Mouse (Mus musculus) lung, postnatal 4 days (tissue): ENCODE measurements around the gene Tcf20.
A peak's percentile ranks its signal among the peaks of the same experiment; 100 is the strongest.

Experiments
- DNase-seq, 2 experiments: peaks; one replicate each; pipeline ENCODE4 v3.0.0; 2021

Gene Tcf20

GRCm38 (mm10) chr15:82987732-82988112 lies at the start of gene Tcf20:
Gene Tcf20, minus strand, starts transcription at chr15:82987872.
- peak; percentile 93 to 95 for DNase-seq

DNA sequence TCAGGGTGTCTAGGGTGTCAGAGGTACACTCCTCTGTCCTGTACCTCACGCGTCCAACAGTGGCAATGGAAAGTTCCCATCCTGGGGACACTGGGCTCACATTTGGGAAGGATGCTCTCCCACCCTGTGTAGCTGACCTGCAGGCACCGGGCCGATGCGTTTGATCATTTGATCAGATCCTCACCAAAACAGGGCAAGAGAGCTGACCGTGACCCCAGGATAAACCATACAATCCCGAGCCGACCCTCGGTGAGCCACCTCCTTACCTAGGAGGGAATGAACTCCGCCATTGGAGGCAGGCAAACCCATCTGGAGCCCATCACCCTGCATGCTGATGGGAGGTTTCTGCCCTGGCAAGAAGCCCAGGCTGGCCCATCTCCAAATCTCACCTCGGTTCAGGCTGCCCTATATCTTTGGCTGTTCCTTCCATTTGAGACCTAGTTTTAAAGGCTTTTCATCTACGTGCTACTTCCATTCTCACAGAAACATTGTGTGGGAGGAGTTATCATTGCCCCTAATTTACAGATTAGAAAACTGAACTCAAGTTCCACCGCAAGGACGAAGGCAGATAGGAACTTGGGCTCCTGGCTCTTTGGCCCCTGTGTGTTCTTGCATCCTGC lies 49.3 kb upstream of the Tcf20 start:
- peak; percentile 25 to 53 for DNase-seq

DNA sequence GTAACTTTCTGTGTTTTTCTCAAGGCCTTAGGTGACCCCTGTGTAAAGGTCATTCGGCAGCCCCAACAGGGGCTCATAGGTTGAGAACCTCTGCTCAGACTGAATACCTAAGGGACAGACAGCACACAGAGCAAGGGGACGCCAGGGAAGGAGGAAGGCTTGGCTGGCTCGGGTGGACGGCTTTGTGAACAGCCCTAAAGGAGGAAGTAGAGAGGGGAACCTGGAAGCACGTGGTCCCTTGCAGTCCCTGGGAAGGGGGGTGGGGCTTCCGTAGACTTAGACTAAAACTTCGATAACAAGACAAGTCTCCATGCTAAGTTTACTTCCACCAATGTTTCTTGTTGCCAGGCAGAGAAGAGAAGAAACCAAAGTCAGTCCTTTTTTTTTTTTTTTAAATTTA lies 48.4 kb upstream of the Tcf20 start:
- peak; percentile 57 to 64 for DNase-seq

DNA sequence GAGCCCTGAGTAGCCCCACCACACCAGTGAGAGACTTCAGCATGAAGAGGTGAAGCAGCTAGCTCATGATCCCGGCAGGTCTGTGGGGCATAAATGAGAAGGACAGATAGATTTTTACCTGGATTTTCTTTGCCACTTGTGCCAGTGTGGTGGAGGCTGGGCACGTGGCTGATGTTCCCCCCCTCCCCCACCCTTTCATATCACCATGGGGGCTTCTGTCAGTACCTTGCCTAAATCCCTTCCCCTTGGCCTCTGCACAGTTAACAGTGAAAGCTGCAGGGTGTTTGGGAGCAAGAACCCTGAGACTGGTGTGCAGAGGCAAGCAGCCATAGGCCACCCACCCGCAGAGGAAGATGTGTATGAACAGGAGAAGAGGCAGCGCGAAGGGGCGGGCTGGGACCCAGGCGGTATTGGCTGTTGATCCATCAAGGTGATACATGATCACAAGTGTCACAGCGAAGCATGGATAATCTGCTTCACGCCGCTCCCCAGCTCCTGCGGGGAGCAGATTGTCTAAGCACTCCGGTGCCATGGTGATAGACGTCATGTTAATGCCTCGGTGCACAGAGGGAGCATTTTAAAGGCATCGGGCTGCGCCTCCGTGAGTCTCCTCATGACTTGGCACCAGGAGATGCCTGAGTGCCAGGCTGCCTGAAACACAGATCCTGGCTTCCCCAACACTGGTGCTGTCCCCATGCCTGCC lies 46.8 kb upstream of the Tcf20 start:
- DNase-seq, result no peak

- peak; percentile 61 to 67 for DNase-seq
These were observed 45.4 kb upstream of the Tcf20 start, which contains the start of gene Nfam1 for GRCm38 (mm10) chr15:83032981-83033541. Gene Nfam1, minus strand, starts transcription at chr15:83033306.

- DNase-seq, result peak; percentile 42 to 45
These were observed 43.2 kb upstream of the Tcf20 start for GRCm38 (mm10) chr15:83030884-83031283.

DNA sequence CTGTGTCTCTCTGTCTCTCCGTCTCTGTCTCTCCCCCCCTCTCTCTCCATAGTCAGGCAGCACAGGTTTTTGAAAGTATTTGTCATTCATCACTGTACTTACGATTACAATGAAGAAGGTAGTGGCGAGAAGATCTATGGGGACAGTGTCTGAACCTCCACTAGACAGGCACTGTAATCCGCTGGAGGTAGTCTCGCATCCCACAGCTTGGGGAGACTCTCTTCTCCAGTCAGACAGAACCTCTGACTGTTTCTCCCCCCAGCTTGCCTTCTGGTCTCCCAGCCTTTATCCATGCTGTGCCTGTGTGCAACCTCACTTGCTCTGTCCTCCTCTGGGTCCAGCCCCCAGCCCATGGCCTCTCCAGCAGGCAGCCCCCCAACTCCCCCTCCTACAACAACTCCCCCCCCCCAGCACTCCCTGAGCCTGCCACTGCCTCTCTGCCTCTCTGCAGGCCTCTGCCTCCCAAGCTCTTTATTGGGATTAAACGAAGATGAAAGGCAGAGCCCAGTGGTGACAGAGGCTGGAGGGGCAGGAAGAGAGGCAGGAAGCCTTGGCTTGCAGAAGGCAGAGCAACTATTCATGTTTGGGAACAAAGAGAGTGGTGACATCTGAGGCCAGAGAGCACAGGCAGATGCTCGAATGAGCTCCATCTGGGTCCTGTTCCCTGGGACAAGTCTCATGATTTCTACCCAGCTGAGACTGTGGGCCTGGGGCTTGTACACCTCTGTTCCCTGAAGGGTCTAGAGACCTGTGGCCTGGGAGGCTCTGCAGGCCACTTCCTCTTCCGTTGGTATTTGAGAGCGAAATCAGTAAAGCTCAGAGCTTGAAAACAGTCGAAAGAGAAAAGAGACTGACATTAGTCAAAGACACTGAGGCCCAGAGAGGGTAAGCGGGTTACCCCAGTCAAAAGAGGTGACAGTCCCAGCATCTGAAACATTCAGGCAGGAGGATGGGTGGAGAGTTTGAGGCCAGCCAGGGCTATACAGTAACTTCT lies 42.4 kb upstream of the Tcf20 start:
- DNase-seq, result no peak

DNA sequence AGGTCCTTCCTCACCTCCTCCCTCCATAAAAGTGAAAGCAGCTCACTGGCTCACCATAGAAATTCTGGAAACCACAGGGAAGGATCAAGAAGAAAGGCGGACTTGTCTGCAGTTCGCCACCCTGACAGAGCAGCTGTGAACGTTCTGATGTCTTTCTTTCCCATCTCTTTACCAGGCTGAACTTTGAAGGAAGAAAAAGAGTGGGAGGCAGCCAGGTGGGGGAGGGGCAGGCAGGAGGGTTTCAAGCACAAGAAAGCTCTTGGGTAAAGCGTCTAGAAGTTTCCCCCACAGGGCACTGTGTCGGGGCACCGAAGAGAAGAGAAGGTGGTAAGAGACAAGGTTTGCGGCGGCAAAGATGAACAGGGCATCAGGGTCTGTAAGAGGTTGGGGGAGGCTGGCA lies 38.5 kb upstream of the Tcf20 start:
- no peak for DNase-seq

DNA sequence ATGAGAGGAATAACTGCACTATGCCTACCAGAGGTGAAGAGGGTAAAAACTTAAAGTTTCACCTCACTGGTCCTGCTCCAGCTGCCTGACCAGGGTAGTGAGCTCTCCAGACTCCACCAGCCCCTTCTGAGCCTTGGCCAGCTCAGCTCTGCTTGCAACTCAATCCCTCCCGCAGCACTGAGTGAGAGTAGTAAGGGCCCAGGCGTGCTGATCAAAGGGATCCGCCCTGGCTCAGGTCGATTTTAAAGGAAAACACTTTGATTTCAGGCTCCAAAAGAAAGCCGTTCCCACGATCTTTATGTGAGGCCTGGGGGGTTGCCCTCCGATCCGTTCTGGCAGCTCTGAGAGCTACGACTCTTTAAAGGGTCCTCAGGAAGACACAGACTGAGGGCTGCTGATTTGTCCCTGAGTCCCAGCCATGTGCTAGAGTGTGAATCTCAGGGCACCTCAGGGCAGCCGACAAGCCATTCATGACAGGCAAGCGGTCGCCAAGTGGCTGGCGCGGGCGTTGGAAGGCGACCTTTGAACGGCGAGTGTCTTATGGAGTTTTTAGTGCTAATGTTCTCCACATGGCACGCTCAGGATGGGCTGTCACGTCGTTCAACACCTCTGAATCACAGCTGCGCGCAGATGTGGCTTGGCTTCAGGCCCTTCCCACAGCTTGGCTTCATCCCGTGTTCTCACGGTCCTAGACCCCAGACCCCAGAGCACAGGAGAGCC lies 37.5 kb upstream of the Tcf20 start:
- peak; percentile 47 to 82 for DNase-seq

DNA sequence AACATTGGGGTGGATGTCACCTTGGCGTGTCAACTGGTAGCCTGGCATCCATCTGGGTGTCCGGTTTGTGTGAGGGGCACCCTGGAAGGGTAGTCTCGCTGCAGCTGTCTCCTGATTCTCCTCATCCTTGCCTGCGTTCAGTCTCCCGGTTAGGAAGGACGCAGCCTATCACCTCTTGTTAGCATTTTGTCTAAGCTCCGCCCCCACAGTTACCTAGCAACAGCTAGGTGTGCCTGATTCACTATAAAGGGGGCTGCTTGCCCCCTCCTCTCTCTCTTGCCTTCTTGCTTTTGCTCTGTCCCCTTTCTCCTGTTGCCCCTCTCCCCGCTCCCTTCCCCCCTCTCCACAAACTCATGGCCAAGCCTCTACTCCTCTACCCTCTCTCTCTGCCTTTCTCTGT lies 35.3 kb upstream of the Tcf20 start:
- no peak for DNase-seq

GRCm38 (mm10) chr15:83010990-83011664 lies 23.5 kb upstream of the Tcf20 start:
- peak in 1 of 2 experiments; percentile 37 for DNase-seq

GRCm38 (mm10) chr15:83010423-83010822 lies 22.8 kb upstream of the Tcf20 start:
- no peak for DNase-seq

- DNase-seq, result peak; percentile 58 to 69
These were observed 21.9 kb upstream of the Tcf20 start for GRCm38 (mm10) chr15:83009532-83009931.

DNA sequence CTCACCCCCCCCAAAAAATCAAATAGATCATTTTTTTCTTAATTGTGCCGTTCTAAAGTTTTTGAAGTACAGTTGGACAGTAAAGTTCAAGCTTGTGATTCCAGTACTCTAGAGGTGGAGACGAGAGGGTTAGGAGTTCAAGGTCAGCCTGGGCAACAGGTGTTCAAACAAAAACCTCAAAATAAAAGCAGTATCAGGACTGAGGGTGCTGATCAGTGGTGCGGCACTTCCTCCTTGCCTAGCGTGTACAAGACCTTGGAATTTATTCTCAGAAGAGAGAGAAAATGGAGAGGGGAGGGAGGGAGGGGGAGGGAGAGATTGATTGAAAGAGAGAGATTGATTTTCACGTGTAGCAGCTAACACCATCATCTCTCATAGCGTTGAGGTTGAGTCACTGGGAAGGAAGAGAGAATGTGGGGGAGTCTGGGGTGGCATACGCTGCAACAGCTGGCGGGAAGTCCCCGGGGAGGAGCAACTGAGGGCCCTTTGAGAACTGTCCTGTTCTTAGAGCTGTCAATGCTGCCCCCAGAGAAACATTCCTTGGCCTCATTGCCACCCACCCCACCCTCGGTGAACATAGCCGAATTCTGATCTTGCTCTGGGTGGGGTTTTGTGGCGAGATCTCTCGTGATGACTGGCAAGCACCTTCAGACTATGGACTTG lies 21.2 kb upstream of the Tcf20 start:
- DNase-seq, result peak in 1 of 2 experiments; percentile 40

DNA sequence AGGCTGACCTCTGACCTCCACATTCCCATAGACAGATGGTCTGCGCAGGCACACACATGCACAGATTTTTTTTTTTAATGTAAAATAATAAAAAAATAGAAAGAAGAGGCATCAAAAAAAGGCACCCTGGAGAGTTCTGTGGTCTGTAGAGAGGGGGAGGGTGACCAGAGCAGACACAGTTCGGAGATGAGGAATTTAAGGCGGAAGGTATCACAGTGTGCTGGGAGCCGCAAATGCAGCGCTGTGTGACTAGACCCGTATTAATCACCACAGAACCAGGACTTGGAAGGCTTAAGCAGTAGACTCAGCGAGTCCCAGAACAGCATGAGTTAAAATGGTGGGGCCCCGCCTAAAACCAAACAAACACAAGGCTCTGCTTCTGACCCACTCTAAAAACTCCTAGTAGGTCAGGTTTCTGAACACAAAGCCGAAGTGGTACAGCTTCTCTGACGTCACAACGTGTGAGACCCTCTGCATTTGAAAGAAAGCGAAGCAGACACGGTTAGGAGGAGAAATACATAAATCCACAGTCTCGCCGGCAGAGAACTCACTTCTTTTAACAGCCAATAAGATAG lies 19.8 kb upstream of the Tcf20 start:
- no peak for DNase-seq

- no peak for DNase-seq
These were observed 15.2 kb upstream of the Tcf20 start for GRCm38 (mm10) chr15:83002665-83003548.

DNA sequence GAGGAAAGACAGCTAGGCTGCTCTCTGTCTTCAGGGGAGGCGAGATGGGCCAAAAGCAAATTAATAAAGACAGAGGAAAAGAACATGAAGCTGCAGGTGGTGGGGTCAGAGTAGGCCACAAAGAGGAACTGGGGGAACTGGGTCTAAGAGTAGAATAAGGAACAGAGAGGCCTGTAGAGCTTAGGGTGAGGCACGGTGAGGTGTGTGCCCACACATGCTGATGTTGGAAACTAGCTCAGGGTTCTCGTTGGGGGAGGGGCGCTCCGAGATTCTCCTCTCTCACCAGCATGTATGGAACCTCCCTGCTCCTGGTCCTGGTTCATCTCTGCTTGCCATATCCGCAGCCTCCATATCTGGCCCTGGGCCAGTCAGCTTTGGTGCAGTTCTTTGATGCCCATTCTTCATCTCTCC lies 11.1 kb upstream of the Tcf20 start:
- peak; percentile 33 to 41 for DNase-seq

DNA sequence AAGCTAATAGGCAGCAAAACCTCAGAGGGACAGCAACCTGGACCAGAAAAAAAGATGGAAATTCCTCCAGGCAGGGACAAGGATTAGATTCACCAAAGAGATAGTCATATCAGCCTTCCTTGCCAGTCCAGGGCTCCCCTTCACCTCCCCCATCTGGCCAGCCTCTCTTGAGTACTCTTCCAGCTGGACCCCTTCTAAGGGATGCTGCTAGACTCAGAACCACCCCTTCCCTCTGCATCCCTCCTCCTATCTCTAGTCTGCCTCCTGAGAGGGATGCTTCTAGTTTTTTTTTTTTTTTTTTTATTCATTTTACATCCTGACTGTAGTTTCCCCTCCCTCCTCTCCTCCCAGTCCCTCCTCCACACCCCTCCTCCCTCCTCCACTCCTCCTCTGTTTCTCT lies 8.8 kb upstream of the Tcf20 start:
- no peak for DNase-seq

- DNase-seq, result no peak
These were observed 7.6 kb upstream of the Tcf20 start for GRCm38 (mm10) chr15:82995239-82995638.

- DNase-seq, result no peak
These were observed 5.2 kb upstream of the Tcf20 start for GRCm38 (mm10) chr15:82992911-82993310.
